Mouse (Mus musculus) liver, embryonic 16.5 days (tissue): ENCODE results near the gene Arntl. TPM values are rescaled to one million over a fixed set of nuclear protein-coding genes. Genes with fewer than 3 reads are reported as not detected.

Experiments
- ATAC-seq: fragments of 200-750 bp; cut with Nextera tagmentation; 2 replicates; pipeline ENCODE4 v1.8.0; 2017; ENCODE audit warnings: low read depth, mild to moderate bottlenecking, moderate number of reproducible peaks, moderate library complexity
- H3K27ac ChIP-seq: fragments of 300-500 bp; sonication (generic); 2 replicates; pipeline ENCODE4 v1.5.1; 2014; ENCODE audit warnings: mild to moderate bottlenecking, low read length
- H3K27me3 ChIP-seq: fragments of 300-500 bp; sonication (generic); 2 replicates; pipeline ENCODE4 v1.6.1; 2014; ENCODE audit warnings: low read depth, low read length, mixed read lengths; ENCODE audit not compliant: control insufficient read depth, insufficient read depth
- H3K36me3 ChIP-seq: fragments of 300-500 bp; sonication (generic); 2 replicates; pipeline ENCODE4 v1.6.1; 2014; ENCODE audit warnings: mild to moderate bottlenecking; ENCODE audit not compliant: control insufficient read depth, insufficient read depth
- H3K4me1 ChIP-seq: fragments of 300-500 bp; sonication (generic); 2 replicates; pipeline ENCODE4 v1.6.1; 2014; ENCODE audit warnings: low read depth, low read length, mixed read lengths; ENCODE audit not compliant: control insufficient read depth
- H3K4me2 ChIP-seq: fragments of 300-500 bp; sonication (generic); 2 replicates; pipeline ENCODE4 v1.6.1; 2014; ENCODE audit warnings: low read depth, low read length, mixed read lengths
- H3K4me3 ChIP-seq: fragments of 300-500 bp; sonication (generic); 2 replicates; pipeline ENCODE4 v1.5.1; 2014; ENCODE audit warnings: low read depth, mild to moderate bottlenecking, low read length
- H3K9ac ChIP-seq: fragments of 300-500 bp; sonication (generic); 2 replicates; pipeline ENCODE4 v1.6.1; 2014; ENCODE audit warnings: low read depth, low read length
- H3K9me3 ChIP-seq: fragments of 300-500 bp; sonication (generic); replicated peaks from 2 replicates; pipeline ENCODE4 v1.6.1; 2016; ENCODE audit warnings: low read length; ENCODE audit not compliant: control insufficient read depth
- WGBS: fragments of 180-500 bp; shearing (Covaris S2); extraction: QIAGEN DNeasy Blood & Tissue Kit; methylation state at CpG from one replicate; pipeline ENCODE4 v1.1.7; 2014; ENCODE audit not compliant: insufficient replicate concordance; 5-methylcytosine and 5-hydroxymethylcytosine counted together
- polyA plus RNA-seq: library from polyadenylated mRNA; unstranded; fragments of >200 nt; fragmentation: Nextera tagmentation; extraction: Ambion mirVana; gene quantifications from 2 replicates; pipeline ENCODE4 v1.2.1, GENCODE M21; 2015

The Arntl gene
- polyA plus RNA-seq, 1 experiment from 2014 or later, result 9.7 TPM

GRCm38 (mm10) chr7:113185056-113185455 is 22.2 kb upstream of the Arntl start:
- Histone ChIP-seq H3K36me3 (no peaks in the 10 kb centered on the region), H3K9me3 (no peaks in the 10 kb centered on the region), H3K4me2 (no peak overlapping the region), H3K9ac (no peak overlapping the region), H3K27me3 (no peaks in the 10 kb centered on the region), H3K27ac (no peak overlapping the region), H3K4me1 (no peaks in the 10 kb centered on the region), H3K4me3 (no peak overlapping the region)
- no peak for ATAC-seq

- no peaks in the 10 kb centered on the region for H3K4me1 ChIP-seq
- no peaks in the 10 kb centered on the region for H3K9me3 ChIP-seq
- H3K9ac ChIP-seq, result no peak overlapping the region
- H3K36me3 ChIP-seq, result no peaks in the 10 kb centered on the region
- H3K4me2 ChIP-seq, result no peak overlapping the region
- ATAC-seq, result no peak
- no peaks in the 10 kb centered on the region for H3K27me3 ChIP-seq
- no peak overlapping the region for H3K27ac ChIP-seq
- 47% methylated on average over 10 of the region's 10 CpGs for WGBS
- no peak overlapping the region for H3K4me3 ChIP-seq
These were observed 21.0 kb upstream of the Arntl start for GRCm38 (mm10) chr7:113186041-113186800.

- Histone ChIP-seq H3K4me2 (no peak overlapping the region), H3K27ac (no peak overlapping the region), H3K36me3 (no peaks in the 10 kb centered on the region), H3K4me3 (no peak overlapping the region), H3K9me3 (no peaks in the 10 kb centered on the region), H3K4me1 (no peaks in the 10 kb centered on the region), H3K9ac (no peak overlapping the region), H3K27me3 (no peaks in the 10 kb centered on the region)
- no peak for ATAC-seq
- WGBS, result 21% methylated on average over 2 of the region's 2 CpGs
These were observed 19.2 kb upstream of the Arntl start for GRCm38 (mm10) chr7:113188091-113188490.

GRCm38 (mm10) chr7:113188566-113188965 is 18.7 kb upstream of the Arntl start:
- no peak for ATAC-seq
- Histone ChIP-seq H3K9me3 (no peaks in the 10 kb centered on the region), H3K9ac (no peak overlapping the region), H3K4me2 (no peak overlapping the region), H3K4me3 (no peak overlapping the region), H3K4me1 (no peaks in the 10 kb centered on the region), H3K27ac (no peak overlapping the region), H3K36me3 (no peaks in the 10 kb centered on the region), H3K27me3 (no peaks in the 10 kb centered on the region)
- WGBS, result 54% methylated on average over 9 of the region's 9 CpGs

GRCm38 (mm10) chr7:113191787-113192186 is 15.5 kb upstream of the Arntl start:
- Histone ChIP-seq H3K4me1 (no peaks in the 10 kb centered on the region), H3K4me3 (no peak overlapping the region), H3K36me3 (no peaks in the 10 kb centered on the region), H3K27me3 (no peaks in the 10 kb centered on the region), H3K4me2 (no peak overlapping the region), H3K9me3 (no peaks in the 10 kb centered on the region), H3K9ac (no peak overlapping the region), H3K27ac (no peak overlapping the region)
- no peak for ATAC-seq
- WGBS, result 32% methylated on average over 1 of the region's 1 CpGs

- ATAC-seq, result no peak
- H3K4me3 ChIP-seq, result no peak overlapping the region
These were observed 14.4 kb upstream of the Arntl start for GRCm38 (mm10) chr7:113192714-113193365.

GRCm38 (mm10) chr7:113193872-113194271 is 13.4 kb upstream of the Arntl start:
- H3K27me3 ChIP-seq, result no peaks in the 10 kb centered on the region
- H3K4me1 ChIP-seq, result no peaks in the 10 kb centered on the region
- H3K4me3 ChIP-seq, result no peak overlapping the region
- no peaks in the 10 kb centered on the region for H3K36me3 ChIP-seq
- no peak for ATAC-seq
- H3K27ac ChIP-seq, result no peak overlapping the region
- H3K9ac ChIP-seq, result no peak overlapping the region
- H3K4me2 ChIP-seq, result no peak overlapping the region
- H3K9me3 ChIP-seq, result no peaks in the 10 kb centered on the region

More at GRCm38 (mm10) chr7:113192714-113193365, 14.4 kb upstream of the Arntl start:
- Histone ChIP-seq H3K36me3 (no peaks in the 10 kb centered on the region), H3K4me2 (no peak overlapping the region), H3K9me3 (no peaks in the 10 kb centered on the region), H3K27ac (no peak overlapping the region), H3K9ac (no peak overlapping the region), H3K4me1 (no peaks in the 10 kb centered on the region), H3K27me3 (no peaks in the 10 kb centered on the region)
- WGBS, result 27% methylated on average over 8 of the region's 8 CpGs

- Histone ChIP-seq H3K27me3 (no peaks in the 10 kb centered on the region), H3K36me3 (no peaks in the 10 kb centered on the region), H3K4me2 (no peak overlapping the region), H3K4me1 (no peaks in the 10 kb centered on the region), H3K27ac (no peak overlapping the region), H3K9ac (no peak overlapping the region), H3K9me3 (no peaks in the 10 kb centered on the region), H3K4me3 (no peak overlapping the region)
- ATAC-seq, result no peak
- 49% methylated on average over 2 of the region's 2 CpGs for WGBS
These were observed 12.0 kb upstream of the Arntl start for GRCm38 (mm10) chr7:113195271-113195670.

GRCm38 (mm10) chr7:113196171-113196570 is 11.1 kb upstream of the Arntl start:
- Histone ChIP-seq H3K4me3 (no peak overlapping the region), H3K27ac (no peak overlapping the region), H3K4me1 (no peaks in the 10 kb centered on the region), H3K36me3 (no peaks in the 10 kb centered on the region), H3K4me2 (no peak overlapping the region), H3K9ac (no peak overlapping the region), H3K9me3 (no peaks in the 10 kb centered on the region), H3K27me3 (no peaks in the 10 kb centered on the region)
- ATAC-seq, result no peak
- 54% methylated on average over 3 of the region's 3 CpGs for WGBS
